Mouse (Mus musculus) 3T3-L1 (cell line): ENCODE measurements around the gene Nae1.

Experiments
- DNase-seq: peaks from one replicate; pipeline ENCODE4 v3.0.0-alpha.2; 2015; ENCODE audit warnings: low read depth, low spot score

Nae1 gene

GRCm38 (mm10) chr8:104533551-104533950 lies 886 bp downstream of the Nae1 start:
- no peak for DNase-seq

DNA sequence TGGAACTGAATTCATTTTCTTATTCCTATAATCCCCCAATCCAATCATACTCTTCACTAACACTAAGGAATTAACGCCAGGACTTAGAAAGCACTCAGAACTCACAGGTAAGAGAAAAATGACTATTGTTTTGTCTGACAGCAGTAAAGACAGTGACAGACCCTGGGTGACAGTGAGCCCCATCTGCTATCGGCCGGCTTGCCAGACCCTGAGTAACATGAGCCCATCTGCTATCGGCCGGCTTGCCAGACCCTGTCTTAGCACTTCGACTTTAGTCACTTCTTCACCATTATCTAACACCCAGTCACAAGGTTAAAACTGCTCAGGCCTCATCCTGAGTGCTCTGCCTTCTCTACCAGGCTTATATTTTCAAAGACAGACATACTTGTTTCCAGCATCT lies 4.8 kb downstream of the Nae1 start:
- DNase-seq = no peak

- no peak for DNase-seq
Observed at GRCm38 (mm10) chr8:104517872-104518271, 16.6 kb downstream of the Nae1 start.

DNA sequence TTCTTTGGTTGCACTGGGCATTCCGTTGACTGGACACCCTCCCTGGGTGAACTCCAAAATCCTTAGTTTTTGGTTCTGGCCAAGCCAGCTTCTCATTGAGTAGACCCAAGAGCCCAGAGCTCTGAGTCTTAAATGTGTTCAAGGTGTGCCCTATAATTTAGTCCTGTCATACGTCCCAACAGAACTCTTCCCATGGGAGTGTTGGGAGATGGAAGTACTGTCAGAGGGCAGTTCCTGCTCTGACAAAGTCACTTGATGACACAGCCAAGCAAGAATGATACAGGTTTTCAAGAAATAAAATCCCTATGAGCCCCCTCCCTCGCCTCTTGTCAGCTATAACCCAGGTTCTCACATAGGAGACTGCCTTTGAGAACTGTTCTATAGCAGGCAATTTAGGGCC lies 24.3 kb downstream of the Nae1 start:
- DNase-seq = no peak

DNA sequence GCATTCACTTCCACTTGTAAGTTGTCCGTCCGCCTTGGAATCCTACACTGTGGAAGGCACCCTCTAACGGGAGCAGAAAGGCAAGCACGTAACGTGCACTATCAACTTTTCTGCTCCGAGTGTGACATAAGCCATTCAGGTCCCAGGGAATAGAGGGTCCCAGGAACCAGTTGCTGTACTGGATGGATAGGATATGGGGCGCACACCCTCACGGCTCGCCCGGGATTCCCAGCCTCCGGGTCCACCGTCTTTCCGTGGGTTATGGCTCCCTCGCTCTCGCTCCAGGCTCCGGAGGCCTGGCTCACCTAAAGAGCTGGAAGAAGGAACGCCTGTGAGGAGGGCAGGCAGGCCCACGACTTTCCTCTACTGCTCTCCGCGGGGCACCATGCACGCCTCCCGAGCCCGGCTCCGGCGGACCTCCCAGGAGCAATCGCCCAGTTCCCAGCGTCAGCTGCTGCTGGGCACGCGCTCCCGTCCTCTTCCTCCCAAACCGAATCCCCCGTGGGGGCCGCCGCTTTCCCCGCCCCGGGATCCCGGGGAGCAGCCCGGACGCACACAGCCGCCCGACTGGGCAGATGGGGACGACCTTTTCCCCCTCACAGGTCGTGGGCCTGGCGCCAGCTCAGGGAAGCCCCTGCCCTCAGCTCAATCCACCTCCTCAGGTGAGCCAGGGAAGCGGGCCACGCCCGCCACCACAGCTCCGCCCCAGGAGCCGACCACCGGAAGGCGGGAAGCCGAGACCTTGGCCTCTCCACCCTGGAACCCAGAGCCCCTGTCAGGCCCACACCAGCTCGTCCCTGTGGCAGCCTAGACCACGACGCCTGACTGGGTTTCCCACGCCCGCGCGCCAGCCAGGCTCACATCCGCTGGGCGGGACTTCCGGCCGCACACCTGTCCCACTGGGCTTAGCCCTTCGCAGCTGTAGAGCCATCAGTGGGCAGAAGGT lies 25.1 kb downstream of the Nae1 start, which contains the start of gene Terb1:
Terb1 (minus strand) TSS at position 850 of the 946 bp plus-strand sequence.
- no peak for DNase-seq

DNA sequence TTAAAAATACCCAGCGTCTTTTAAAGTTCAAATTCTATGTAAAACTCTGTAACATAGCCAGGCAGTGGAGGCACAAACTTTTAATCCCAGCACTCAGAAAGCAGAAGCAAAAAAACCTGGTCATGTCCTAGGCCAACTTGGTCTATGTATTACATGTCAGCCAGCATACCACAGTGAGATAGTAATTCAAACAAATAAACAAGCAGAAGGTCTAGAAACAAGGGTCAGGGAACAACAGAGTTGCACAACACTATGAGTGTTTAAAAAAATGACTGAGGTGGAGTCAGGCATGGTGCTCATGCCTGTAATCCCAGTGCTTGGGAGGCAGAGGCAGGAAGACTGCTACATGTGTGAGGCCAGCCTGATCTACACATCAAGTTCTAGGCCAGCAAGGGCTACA lies 55.3 kb downstream of the Nae1 start:
- peak; percentile 3 for DNase-seq

DNA sequence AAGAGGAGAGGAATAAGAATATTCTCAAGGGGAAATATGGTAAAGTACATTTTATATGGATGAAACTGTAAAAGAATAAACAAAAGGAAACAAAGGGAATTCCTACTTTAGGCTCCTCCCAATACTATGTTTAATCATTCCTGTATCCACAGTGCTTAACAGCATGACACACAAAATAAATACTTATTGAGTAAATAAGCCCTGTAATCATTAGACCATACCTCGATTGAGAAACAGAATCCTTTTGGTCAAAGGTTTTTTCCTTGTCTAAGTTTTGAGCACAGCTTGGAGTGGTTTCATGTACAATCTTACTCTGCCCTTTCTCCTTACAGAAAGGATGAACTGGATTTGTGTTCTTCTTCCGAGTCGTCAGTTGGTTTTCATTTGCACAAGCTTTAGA lies 62.0 kb downstream of the Nae1 start:
- DNase-seq = no peak

- no peak for DNase-seq
Observed at GRCm38 (mm10) chr8:104467463-104467862, 67.0 kb downstream of the Nae1 start.
